Mouse (Mus musculus): ENCODE measurements around the gene Fbxw25.

GRCm38 (mm10) chr9:109685299-109685698, 20.8 kb upstream of the Fbxw25 start:
- peak; percentile 49; the same call in 1 of the 2 replicates for TF ChIP-seq CTCF (IDR thresholded peaks at IDR 0.05; ENCODE audit: borderline replicate concordance, insufficient read depth, low read length)
- no peak for TF ChIP-seq POLR2A (IDR thresholded peaks at IDR 0.05; ENCODE audit: low read depth, low read length)

Measured in embryonic fibroblast, embryonic 13.5 days (primary cell).